Mouse (Mus musculus) T-helper 2 cell (primary cell): Measurements from ENCODE around the gene Stx8.

Experiments used
- in situ Hi-C: fragments of 300-600 bp; cut with MboI, MseI; formaldehyde crosslinking; loops from one replicate; pipeline ENCODE4 v1.15.1; 2025; ENCODE audit warnings: high pct_unique_total_duplicates

Gene Stx8

DNA sequence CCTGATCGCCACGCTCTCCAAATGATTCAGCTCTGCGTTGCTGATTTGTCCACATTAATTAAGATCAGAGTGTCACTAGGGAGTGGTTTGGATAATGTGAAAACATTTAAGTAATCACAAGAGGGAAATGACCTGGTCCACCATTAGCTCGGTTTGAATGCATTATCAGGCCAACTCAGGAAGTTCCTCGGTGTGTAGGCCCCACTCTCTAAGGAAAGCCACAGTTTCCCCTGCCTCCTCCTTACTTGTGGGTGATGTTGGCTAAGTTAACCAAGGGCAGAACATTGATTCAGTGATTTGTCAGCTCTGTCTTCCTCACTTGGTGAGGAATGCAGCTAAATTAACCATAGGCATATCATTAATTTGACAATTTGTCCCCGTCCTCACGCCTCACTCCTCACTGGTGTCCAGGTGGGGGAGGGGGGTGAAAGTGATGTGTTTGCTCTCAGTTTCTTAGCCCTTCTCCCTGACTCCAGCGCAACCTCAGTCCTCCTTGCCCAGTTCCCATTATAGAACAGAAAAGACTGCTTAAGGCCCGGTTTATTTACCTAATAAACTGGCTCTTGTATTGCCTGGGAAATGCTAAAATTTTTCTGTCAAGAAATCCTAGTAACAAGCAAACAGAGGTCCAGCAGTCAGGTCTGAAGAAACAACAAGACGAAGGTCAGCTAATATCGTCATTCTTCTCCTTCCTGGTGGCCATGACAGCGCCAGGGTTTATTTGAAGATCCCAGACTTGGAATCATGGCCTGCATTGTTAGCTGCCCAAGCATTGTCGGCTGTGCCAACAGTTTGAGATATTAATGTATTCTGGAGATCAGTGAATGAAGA is 178.5 kb downstream of the Stx8 start:
- in situ Hi-C loops, result no loop called here

DNA sequence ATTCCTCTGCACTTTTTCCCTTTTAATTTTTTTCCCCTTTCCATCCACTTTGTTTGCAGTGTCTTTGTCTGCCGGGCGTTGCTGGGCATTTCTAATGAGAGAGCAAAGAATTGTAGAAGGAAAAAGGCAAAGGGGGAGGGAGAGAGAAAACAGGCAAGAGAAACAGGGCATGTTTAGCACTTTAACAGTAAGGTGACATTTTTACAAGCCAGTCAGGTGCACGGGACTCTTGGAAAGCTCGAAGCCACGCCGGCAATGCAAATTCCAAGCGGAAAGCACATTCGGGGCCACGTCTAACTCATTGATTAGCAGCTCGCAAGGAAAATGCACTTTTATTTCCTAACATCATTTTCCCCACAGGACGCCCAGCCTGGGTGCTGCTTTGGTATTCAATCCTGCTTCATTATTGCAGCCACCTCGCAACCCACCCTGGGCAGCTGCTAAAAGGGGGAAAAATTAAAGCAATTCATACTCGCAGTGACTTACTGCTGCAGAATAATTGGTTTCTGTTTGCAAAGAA is 179.1 kb downstream of the Stx8 start:
- in situ Hi-C loops, result no loop called here

DNA sequence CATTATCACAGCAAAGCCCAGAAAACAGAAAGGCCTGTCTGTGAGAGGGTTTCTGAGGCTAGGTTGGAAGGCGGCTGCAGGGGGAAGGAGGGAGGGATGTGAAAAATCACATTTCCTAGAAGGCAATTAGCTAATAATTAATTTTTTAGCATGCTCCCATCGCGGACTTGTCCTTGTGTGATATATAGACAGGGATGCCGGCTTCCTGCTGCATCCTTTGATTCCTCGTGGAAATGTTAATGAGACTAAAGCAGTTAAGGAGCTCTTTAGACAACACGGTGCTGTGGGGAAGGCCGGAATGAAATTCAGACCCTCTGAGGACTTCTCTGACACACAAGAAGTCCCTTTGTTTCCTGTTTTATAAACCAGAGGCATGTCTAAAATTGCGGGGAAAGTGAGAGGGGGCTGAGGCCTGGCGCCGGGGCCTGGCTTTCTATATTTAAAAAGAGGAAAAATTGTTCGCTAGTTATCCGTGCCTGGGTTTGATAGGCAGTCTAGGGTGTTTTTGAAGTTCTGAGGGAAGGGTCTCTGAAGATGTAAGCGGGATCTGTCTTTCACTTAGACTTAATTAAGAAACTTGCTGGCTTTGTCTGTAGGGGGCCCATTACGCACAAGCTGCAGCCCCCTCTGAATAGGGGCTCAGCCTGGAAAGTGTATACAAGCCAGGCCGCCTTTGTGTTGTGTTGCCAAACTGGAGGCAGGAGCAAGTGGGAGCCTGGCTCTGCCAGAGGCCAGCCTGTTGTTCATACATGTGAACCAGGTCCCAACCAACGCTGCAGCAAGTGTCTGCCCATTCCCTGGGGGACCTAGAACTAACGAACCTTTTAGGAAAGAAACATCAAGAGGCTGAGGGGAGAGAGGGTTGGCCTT is 179.8 kb downstream of the Stx8 start:
- in situ Hi-C loops, result no loop called here

DNA sequence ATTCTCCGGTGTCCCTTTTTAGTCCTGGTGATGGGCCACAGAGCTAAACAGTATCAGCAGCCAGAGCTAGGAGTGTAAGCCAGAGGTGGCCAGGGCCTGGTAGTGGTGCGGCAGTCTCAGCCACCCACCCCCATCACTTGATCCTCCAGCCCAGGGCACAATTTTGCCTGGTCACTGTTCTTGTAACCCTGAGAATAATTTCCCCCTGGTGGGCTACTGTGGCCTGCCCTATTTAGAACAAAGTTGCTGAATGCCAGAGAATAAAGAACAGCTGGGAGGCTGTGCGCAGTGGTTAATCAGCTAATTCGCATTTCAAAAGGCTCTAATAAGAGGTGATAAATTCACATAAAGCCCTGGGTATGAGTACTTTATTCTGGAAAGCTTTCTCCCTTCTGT is 180.5 kb downstream of the Stx8 start:
- in situ Hi-C loops, result no loop called here

DNA sequence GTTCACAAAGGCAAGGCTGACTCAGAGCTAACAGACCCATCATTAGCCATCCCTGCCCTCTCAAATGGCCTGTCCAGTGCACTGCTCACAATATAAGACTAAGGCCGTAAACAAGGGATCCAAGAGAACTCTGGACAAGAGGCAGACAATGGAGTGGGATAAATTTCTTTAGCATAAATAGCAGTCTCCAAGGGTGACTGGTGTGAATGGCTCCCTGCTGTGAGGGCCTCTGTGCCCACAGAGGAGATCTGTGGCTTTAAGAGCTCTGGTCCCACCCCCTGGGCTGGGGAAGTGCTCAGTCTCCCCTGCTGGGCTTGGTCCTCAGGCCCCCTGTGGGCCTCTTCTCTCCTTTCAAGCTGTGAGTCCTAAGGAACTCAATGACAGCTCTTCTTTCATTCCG is 184.9 kb downstream of the Stx8 start:
- in situ Hi-C loops, result no loop called here

DNA sequence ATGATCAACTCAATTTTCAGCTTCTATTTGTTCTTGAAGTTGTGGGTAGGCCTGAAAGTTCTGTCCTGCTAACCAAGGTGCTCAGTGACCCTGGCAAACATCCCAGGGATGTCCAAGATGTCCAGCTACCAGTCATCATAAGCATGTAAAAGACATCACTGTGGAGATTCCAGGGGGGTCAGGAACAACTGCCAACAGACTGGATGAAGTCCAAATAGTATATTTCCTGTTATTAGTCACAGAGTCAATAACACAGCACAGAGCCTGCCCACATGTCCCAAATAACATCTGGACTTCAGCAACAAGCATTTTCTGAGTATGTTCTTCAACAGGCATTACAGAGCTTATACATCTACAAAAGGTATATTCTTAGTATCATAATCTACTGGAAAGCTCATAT is 189.8 kb downstream of the Stx8 start:
- in situ Hi-C loops, result no loop called here

DNA sequence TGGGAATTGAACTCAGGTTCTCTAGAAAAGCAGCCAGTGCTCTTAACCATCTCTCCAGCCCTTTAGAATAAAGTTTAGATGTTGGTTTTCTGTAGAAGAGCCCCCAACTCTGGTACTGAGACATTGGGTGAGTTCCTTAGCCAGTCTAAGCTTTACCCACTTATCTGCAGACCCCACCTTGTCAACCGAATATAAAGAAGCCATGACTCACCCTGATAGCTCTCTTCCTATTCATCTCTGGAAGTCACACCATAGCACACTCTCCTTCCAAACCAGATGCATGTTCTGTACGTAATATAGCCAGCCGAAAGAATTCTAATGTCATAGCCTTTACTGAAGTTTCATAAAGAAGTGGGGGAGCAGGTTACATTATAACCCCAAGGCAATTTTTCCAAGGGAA is 192.2 kb downstream of the Stx8 start:
- in situ Hi-C loops, result no loop called here

DNA sequence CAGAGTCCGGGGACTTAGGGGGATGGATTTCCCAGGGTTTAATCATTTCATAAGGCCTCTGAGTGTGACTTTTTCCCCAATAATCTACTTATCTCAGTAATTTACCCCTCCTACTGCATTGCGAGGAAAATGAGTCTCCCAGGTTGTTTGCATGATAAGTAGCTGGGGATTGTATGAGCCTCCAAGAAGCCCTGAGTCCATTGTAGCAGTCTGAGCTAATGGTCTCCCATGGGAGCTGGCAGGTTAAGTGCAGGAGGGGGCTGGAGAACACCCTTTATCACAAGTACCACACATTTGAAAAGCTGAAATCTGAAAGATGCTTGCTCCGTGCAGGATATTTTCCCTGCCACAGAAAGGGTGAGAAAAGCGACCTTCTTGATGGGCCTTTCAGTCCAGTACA is 193.9 kb downstream of the Stx8 start:
- in situ Hi-C loops, result no loop called here

DNA sequence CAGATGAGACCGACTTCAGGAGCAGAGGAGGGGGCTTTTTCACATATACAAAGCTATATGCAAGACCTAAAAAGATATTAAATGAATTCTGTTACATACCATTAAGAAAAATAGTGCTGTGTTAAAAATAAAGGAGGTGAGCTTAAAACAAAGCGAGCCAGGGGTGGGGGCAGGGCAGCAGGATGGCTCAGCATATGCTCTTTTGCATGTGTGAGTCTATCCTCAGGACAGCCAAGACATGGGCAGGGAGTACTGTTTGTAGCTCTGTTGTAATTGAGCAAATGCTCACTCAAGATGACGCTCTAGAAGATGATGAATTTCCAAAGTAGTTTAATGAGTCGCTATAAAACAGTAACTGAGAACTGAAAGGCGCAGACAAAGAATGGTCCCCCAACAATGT is 198.4 kb downstream of the Stx8 start:
- in situ Hi-C loops, result no loop called here

DNA sequence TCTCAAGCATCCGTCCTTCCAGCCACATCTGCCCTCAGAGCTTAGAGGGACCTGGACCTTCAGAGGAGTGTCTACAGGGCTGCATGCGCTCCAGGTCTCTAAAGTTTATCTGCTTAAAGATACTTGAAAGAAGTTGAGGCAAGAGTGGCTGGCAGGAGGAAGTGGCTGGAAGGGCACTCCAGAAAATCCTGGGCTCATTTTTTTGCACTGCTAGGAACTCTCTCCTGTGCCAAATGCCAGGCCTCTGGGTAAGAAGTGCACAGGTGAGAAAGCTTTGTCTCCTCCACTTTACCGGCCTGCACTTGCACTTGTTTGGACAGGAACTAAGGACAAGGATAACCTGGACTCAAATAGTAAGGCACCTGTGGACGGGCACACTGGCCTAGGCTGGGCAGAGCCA is 202.4 kb downstream of the Stx8 start:
- in situ Hi-C loops, result no loop called here

DNA sequence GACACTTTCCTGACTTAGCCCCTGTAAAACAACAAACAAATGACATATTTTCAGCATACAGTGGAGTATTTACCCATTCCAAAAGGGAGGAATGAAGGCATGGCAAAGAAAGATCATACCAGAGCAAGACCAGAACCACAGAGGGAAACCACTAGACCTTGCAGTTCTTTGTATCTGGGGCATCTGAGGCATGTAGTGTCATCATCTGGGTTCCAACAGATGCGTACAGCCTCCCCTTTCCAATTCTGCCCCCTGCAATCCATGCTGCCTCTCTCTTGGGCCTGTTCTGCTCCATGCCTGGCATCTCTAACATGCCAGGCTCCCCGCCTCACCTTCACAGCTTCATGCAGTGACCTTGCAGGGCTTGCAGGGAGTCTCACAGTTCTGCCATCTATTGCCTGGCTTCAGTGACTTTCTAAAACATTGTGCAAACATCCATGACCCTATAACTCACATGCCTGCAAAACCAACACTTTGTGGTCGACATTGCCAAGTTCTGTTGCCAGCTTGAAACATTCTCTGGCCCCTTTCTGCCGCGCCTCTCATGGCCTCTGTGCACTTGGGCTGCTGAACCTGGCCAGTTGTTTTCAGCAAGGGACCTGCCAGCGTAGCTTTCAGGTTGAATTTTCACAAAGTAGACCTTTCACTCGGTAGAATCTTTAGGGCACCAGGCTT is 206.1 kb downstream of the Stx8 start:
- in situ Hi-C loops, result no loop called here

DNA sequence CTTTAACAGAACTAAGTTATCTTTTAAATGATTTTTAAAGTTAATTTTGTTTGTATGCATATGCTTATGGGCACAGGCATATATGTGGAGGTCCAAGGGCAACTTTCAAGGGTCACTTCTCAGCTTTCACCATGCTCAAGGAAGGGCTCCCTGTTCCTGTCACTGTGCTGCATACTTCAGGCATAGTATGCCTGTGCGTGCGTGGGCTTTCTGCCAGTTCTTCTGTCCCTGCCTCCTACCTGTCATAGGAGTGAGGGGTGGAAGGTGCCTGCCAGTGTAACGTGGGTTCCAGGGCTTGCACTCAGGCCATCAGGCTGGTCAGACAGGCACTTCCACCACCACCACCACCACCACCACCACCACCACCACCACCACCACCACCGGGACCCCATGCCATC is 206.7 kb downstream of the Stx8 start:
- in situ Hi-C loops, result no loop called here

DNA sequence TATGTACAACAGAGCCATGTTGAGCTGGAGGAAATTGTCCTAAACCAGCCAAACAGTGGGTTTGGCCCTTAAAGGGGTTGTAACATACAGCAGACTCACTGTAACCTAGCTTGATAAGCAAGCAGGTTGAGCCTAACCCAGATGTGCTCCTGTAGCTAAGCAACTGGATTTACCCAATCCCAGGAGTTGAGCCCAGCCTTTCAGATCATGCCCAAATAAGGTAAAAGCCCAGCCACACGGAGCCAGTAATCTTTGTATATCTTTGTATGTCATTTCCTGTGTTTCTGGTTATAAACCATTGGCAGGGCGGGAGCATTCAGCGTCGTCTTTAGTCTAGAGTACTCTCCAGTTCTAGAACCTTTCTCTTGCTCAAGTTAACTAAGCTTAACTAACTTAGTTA is 210.6 kb downstream of the Stx8 start:
- in situ Hi-C loops, result no loop called here

DNA sequence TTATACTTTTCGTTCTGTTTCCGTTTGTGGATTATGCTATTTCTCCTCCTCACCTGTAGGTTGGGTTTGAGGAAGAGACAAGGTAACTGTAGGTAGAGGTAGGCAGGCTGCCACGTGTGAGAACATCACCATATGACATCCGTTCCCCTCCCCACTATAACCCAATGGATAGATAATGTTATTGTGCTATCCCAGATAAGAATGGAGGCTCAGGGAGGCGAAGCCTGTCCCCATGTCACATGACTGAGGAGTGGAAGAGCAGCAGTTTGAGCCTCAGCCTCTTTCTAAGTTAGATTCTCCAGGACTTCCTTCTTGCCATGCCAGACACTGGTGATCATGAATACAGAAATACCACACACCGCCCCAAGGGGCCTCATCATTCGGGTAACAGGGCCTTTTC is 211.4 kb downstream of the Stx8 start:
- in situ Hi-C loops, result no loop called here

DNA sequence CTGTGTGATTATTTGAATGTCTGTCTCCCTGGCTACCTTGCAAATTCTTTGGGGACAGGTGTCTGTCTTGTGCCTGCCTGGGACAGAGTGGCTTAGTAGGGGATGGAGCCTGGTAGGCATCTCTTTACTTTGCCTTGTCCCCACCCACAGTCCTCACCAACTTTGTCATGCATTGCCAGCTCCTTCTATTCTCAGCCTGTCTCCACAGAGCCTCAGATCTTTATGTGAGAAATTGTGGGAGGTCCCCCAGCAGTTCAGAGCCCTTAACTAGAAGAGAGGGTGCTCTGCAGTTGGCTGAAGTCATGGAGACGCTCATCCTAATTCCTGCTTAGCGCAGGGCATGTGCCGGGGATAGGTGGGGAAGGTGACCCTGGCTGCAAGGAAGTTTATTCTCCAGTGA is 219.7 kb downstream of the Stx8 start:
- in situ Hi-C loops, result no loop called here

DNA sequence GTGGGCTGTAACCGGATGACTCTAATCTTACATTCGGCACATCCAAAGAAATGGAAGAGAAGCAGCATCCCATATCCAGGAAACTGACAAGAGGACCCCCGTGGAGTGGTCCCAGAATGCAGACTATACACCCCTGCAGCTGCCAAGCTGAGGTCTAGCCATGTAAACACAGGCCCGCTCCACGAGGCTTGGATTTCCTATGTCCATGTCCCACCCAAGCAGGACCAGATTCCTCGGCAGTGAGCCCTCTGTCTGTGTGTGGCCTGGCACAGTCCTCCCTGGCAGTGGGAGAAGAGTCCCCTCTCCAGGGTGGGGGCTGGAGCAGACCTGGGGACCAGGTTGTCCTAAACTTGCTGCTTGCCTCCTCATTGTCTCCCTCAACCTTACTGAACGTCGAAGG is 221.2 kb downstream of the Stx8 start:
- in situ Hi-C loops, result no loop called here

DNA sequence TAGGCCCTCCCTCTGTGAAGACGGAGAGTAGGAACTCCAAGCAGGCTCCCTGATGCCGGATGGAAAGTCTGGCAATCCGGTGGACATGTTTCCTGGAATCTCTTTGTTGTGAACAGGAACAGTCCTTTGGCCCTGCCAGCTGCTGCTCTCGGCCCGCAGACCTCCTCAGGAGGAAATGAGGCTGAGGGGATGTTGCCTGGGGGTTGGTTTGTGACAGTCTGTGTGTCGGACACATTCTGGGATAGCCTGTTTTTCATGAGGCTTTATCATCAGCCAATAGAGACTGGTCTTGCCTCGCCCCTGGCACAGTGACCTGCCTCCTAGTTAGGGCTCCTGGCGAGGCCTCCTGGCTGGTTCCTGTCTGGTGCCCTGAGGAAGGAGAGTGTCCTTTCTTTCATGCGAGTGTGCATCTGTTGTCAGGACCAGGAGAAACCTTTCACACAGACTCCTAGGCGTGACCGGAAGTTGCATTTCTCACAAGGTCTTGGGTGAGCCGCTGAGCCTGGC is 222.8 kb downstream of the Stx8 start:
- in situ Hi-C loops, result no loop called here

DNA sequence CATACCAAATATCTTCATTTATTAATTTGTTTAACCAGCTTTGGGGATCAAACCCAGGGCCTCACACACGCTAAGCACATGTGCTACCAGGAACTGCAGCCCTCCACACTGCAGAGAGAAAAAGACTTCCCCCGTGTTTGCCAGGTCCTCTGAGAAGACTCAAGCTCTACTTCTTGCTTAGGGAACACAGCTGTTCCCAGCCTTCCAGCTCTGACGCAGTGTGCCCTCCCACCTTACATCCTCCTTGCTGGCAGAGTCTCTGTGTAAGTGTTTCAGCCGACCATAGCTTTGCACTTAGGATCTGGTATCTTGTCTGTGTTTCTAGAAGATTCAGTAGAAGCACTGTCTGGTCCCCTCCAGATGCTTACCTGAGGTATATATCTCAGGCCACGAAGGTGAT is 224.9 kb downstream of the Stx8 start:
- in situ Hi-C loops, result no loop called here

DNA sequence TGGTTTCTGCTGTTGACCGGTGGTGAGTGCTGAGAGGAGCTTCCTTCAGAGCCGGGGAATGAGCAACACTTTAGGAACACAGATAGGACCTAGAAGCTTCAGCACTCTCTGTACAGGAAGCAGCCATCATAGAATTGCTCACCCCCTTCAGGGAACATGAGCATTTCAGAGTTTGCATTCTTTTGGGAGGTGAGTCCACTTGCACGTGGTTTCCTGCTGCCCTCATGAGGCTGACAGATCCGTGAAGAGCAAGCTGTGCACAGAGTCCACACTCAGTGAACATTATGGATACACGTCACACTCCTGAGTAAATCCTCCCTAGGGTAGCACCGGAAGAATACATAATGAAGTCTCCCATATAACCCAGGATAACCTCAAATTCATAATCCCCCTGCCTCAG is 229.2 kb downstream of the Stx8 start:
- in situ Hi-C loops, result no loop called here

DNA sequence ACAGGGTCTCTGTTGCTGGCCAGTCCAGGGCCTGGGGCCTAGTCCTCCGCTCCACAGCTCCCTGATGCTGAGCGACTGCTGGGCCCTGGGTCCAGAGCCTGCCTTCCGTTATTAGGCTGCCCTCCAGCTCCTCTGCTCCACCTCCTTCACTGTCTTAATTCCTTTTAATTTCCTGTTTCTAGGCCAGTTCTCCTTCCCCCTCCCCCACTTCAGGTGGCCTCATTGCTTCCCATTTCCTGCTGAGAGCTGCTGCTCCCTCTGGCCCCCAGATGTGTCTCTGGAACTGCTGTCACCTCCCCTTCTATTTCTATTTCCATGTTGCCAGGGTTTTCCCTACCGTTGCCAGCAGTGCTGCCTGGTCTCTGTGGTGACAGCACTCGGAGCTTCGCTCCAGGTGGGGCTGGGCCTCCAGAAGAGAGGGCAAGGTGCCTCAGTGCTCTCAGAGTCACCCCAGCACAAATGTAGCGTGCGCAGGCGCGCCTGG is 229.7 kb downstream of the Stx8 start:
- in situ Hi-C loops, result no loop called here

DNA sequence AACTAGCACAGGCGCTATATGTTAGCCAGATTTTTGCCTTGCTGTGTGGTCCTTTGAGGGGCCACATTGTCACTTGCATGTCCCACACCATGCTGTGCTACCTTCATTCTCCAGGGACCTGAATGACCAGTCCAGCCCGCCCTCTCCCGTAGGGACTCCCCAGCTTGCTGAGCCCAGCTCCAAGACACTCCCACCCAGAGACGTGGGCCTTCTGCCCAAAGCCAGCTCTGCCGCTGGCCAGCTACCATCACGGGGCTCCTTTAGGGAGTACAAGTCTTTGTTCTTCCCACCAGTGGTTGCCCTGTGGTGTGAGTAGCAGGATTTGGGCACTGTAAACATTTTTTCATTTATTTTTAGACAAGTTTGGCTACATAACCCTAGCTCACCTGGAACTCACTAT is 230.6 kb downstream of the Stx8 start:
- in situ Hi-C loops, result no loop called here

DNA sequence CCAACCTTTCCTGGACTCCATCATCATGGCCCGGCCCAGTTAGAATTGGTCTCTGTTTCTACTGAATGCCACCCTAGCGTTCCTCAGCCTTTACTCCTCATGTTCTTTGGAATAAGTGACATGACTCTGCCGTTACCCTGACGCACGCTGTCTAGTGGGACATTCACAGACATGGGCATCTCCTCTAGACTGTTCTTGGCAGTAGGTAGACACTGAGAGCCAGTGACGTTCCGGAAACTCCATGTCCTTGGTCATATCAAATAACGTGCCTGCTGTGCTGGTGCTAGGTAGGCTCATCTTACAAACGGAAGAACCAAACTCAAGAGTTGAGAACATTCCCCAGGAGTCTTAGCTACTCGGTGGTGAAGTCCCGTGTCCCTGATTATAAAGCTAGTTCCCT is 231.5 kb downstream of the Stx8 start:
- in situ Hi-C loops, result no loop called here
